Mouse (Mus musculus) MEL (cell line): ENCODE measurements around the gene Kif26b. TPM values are rescaled to one million over a fixed set of nuclear protein-coding genes. Genes with fewer than 3 reads are reported as not detected.
A peak's percentile ranks its signal among the peaks of the same experiment; 100 is the strongest.

Experiments used
- DNase-seq: peaks from one replicate; pipeline ENCODE4 v3.0.0; 2011; ENCODE audit warnings: low read depth, low spot score
- H3K27ac ChIP-seq: 2 replicates; pipeline ENCODE4 v1.5.1; 2012; ENCODE audit warnings: low read depth, mild to moderate bottlenecking, control low read depth, low read length, moderate library complexity; ENCODE audit not compliant: control insufficient read depth
- H3K27me3 ChIP-seq, 2 experiments: fragments of 150-350 bp in 1 of 2; sonication (generic) in 1 of 2; 2 replicates each; pipeline ENCODE4 v1.6.1; 2012; ENCODE audit warnings: low read length in 2 of 2, mild to moderate bottlenecking in 2 of 2, improper control_type of control experiment in 1 of 2, moderate library complexity in 1 of 2; ENCODE audit not compliant: insufficient read depth in 2 of 2, control insufficient read depth in 1 of 2
- H3K36me3 ChIP-seq, 2 experiments: 2 replicates each; pipeline ENCODE4 v1.6.1; 2012 to 2014; ENCODE audit warnings: low read length in 2 of 2, improper control_type of control experiment in 1 of 2, inconsistent platforms in 1 of 2, mild to moderate bottlenecking in 1 of 2; ENCODE audit not compliant: insufficient read depth in 2 of 2, control insufficient read depth in 1 of 2
- H3K4me1 ChIP-seq, 2 experiments: fragments of 150-350 bp in 1 of 2; sonication (generic) in 1 of 2; 2 replicates each; pipeline ENCODE4 v1.6.1; 2012; ENCODE audit warnings: low read length in 2 of 2, improper control_type of control experiment in 1 of 2, mild to moderate bottlenecking in 1 of 2; ENCODE audit not compliant: insufficient read depth in 2 of 2, control insufficient read depth in 1 of 2
- H3K4me3 ChIP-seq, 2 experiments: fragments of 150-350 bp in 1 of 2; sonication (generic) in 1 of 2; 2 replicates each; pipeline ENCODE4 v1.5.1; 2012; ENCODE audit warnings: low read depth in 2 of 2, low read length in 2 of 2, mild to moderate bottlenecking in 2 of 2, moderate library complexity in 2 of 2, control low read depth in 1 of 2, improper control_type of control experiment in 1 of 2; ENCODE audit not compliant: control insufficient read depth in 1 of 2, insufficient read depth in 1 of 2
- H3K79me2 ChIP-seq: 2 replicates; pipeline ENCODE4 v1.6.1; 2012; ENCODE audit warnings: mild to moderate bottlenecking, low read length, moderate library complexity; ENCODE audit not compliant: control insufficient read depth, poor library complexity, insufficient read depth
- H3K9ac ChIP-seq: 2 replicates; pipeline ENCODE4 v1.6.1; 2012; ENCODE audit warnings: low read depth, mild to moderate bottlenecking, control low read depth, low read length, moderate library complexity; ENCODE audit not compliant: control insufficient read depth, poor library complexity, severe bottlenecking
- H3K9me3 ChIP-seq: fragments of 150-350 bp; sonication (generic); replicated peaks from 2 replicates; pipeline ENCODE4 v1.6.1; 2012; ENCODE audit warnings: mild to moderate bottlenecking, low read length, improper control_type of control experiment, moderate library complexity; ENCODE audit not compliant: insufficient read depth
- CTCF ChIP-seq, 3 experiments: IDR thresholded peaks in 2 of 3; conservative IDR thresholded peaks in 1 of 3; 2 replicates each; pipeline ENCODE4 v1.5.1; 2011 to 2012; ENCODE audit warnings: low read length in 3 of 3, low read depth in 2 of 3, mild to moderate bottlenecking in 2 of 3, improper control_type of control experiment in 1 of 3, inconsistent platforms in 1 of 3, mixed read lengths in 1 of 3, moderate library complexity in 1 of 3; ENCODE audit not compliant: control insufficient read depth in 1 of 3, insufficient read depth in 1 of 3, poor library complexity in 1 of 3, severe bottlenecking in 1 of 3
- EP300 ChIP-seq, 2 experiments: IDR thresholded peaks; 2 replicates each; pipeline ENCODE4 v1.6.1; 2011; ENCODE audit warnings: improper control_type of control experiment in 2 of 2, low read length in 2 of 2, low read depth in 1 of 2, mild to moderate bottlenecking in 1 of 2
- MAFK ChIP-seq: IDR thresholded peaks from 2 replicates; pipeline ENCODE4 v1.6.1; 2011; ENCODE audit warnings: low read depth, mild to moderate bottlenecking, low read length, improper control_type of control experiment, borderline replicate concordance
- MAX ChIP-seq: IDR thresholded peaks from 2 replicates; pipeline ENCODE4 v1.6.1; 2011; ENCODE audit warnings: low read length, improper control_type of control experiment
- POLR2AphosphoS2 ChIP-seq: IDR thresholded peaks from 2 replicates; pipeline ENCODE4 v1.6.1; 2011; ENCODE audit warnings: low read length, improper control_type of control experiment
- RAD21 ChIP-seq: IDR thresholded peaks from 2 replicates; pipeline ENCODE4 v1.6.1; 2011; ENCODE audit warnings: mild to moderate bottlenecking, low read depth, low read length, improper control_type of control experiment
- SMC3 ChIP-seq: IDR thresholded peaks from 2 replicates; pipeline ENCODE4 v1.6.1; 2011; ENCODE audit warnings: low read depth, low read length, improper control_type of control experiment
- TAL1 ChIP-seq: IDR thresholded peaks from 2 replicates; pipeline ENCODE4 v1.6.1; 2012; ENCODE audit warnings: mild to moderate bottlenecking, inconsistent platforms, low read length, moderate library complexity, mixed read lengths
- ZC3H11A ChIP-seq: IDR thresholded peaks from 2 replicates; pipeline ENCODE4 v1.6.1; 2012; ENCODE audit warnings: low read depth, mild to moderate bottlenecking, inconsistent platforms, low read length, improper control_type of control experiment
- ZMIZ1 ChIP-seq: IDR thresholded peaks from 2 replicates; pipeline ENCODE4 v1.6.1; 2012; ENCODE audit warnings: low read depth, mild to moderate bottlenecking, inconsistent platforms, low read length, improper control_type of control experiment, moderate library complexity
- ZNF384 ChIP-seq: IDR thresholded peaks from 2 replicates; pipeline ENCODE4 v1.6.1; 2012; ENCODE audit warnings: low read depth, mild to moderate bottlenecking, inconsistent platforms, low read length, improper control_type of control experiment
- polyA plus RNA-seq, 2 experiments: library from polyadenylated mRNA; stranded (reverse) in 1 of 2; unstranded in 1 of 2; fragments of >175 nt in 1 of 2; fragments of >200 nt in 1 of 2; gene quantifications; 2 replicates each; pipeline versions ENCODE4 v1.2.1 to v1.2.4; 2012; ENCODE audit warnings: low replicate concordance in 2 of 2, low read depth in 1 of 2; ENCODE audit not compliant: insufficient read length in 2 of 2, insufficient read depth in 1 of 2, missing spikeins in 1 of 2
- total RNA-seq: library from RNA; depleted of rRNA; stranded (reverse); fragments of 300-350 nt; gene quantifications from 2 replicates; pipeline ENCODE4 v1.2.3, GENCODE M21; 2012

The Kif26b gene
- total and polyA plus RNA-seq, 3 experiments, result 0.08 to 0.50 TPM; not detected in 1

DNA sequence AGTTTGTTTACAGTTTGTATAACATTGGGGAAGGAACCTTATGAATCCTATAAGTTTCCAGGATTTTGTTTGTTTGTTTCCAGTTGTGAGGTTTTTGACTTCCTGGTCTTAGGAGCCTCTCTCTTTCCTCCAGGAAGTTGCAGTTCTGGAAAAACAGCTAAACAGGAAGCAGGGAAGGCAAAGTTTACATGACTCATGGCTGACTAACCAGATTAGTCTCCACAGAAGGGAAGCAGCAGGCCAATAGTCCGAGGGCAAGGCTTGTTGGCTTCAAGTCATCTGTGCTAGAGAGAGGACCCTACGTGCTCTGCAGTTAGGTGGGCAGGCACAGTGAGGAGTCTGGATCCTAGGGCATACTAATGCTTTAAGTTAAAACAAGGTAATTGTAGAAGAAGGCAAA is 36.4 kb upstream of the Kif26b start:
- DNase-seq, result peak; percentile 21
- peaks cover 0 to 4% of the 10 kb centered on the region in 2 experiments; a peak in 1 of 4 replicates for H3K4me1 ChIP-seq
- no peak overlapping the region for H3K9ac ChIP-seq
- no peaks in the 10 kb centered on the region for H3K27me3 ChIP-seq
- H3K27ac ChIP-seq, result no peak overlapping the region
- H3K4me3 ChIP-seq, result no peak overlapping the region
- H3K9me3 ChIP-seq, result no peaks in the 10 kb centered on the region
- TF ChIP-seq EP300 (IDR thresholded peaks at IDR 0.05; ENCODE audit: low read depth in 1 of 2, low read length in 2 of 2) (0 out of 4 replicates have a peak, but pooled peaks of 1 of the 2 experiments have one; percentile 24), ZNF384 (no peak), TAL1 (no peak)
- no peaks in the 10 kb centered on the region for H3K36me3 ChIP-seq
- no peaks in the 10 kb centered on the region for H3K79me2 ChIP-seq

DNA sequence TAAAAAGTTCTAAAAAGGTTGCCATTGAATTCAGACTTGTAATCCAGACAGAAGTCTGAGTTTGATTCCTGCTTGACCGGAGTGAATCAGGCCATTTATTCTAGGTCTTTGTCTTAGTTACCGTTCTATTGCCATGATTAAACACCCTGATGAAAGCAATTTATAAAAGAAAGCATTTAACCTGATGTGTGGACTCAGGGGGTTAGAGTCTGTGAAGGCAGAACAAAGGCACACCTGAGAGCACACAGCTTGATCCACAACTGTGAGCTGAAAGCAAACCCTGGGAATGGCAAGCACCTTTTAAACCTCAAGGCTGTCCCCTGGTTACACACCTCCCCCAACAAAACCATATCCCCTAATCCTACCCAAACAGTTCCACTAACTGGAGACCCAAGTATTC is 32.7 kb upstream of the Kif26b start:
- Histone ChIP-seq H3K27ac (no peak overlapping the region), H3K27me3 (no peaks in the 10 kb centered on the region), H3K36me3 (no peaks in the 10 kb centered on the region)
- no peak for DNase-seq
- no peak for TF ChIP-seq MAX
- TF ChIP-seq, all 39 proteins: peak for 0
- no peaks in the 10 kb centered on the region for H3K9me3 ChIP-seq
- no peak overlapping the region for H3K4me3 ChIP-seq
- no peak overlapping the region for H3K9ac ChIP-seq
- peaks cover 0 to 4% of the 10 kb centered on the region in 2 experiments; a peak in 1 of 4 replicates for H3K4me1 ChIP-seq
- no peaks in the 10 kb centered on the region for H3K79me2 ChIP-seq

DNA sequence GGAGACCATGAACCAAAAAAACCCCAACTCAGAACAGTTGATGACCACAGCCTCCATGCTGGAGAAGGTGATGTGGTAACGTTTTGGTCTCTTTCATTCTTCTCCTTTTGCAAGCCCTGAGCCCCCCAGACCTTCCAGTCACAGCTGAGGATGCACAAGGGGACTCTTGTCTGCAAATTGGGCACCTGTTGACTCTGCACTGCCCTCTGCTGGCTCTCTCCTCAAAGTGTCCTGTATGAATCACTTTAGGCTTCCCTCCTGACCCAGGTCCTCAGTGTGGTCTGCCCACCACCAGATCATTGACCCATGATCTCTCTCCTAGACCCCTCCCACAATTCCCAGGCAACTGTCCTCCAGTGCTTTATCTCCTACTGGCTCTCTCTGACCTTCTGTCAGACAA is 32.1 kb upstream of the Kif26b start:
- no peaks in the 10 kb centered on the region for H3K27me3 ChIP-seq
- H3K4me3 ChIP-seq, result no peak overlapping the region
- H3K27ac ChIP-seq, result no peak overlapping the region
- no peaks in the 10 kb centered on the region for H3K79me2 ChIP-seq
- peaks cover 0 to 4% of the 10 kb centered on the region in 2 experiments; a peak in 1 of 4 replicates for H3K4me1 ChIP-seq
- H3K9ac ChIP-seq, result no peak overlapping the region
- H3K9me3 ChIP-seq, result no peaks in the 10 kb centered on the region
- no peaks in the 10 kb centered on the region for H3K36me3 ChIP-seq
- peak; percentile 64 for DNase-seq
- no peak for TF ChIP-seq POLR2AphosphoS2
- TF ChIP-seq MAFK, result no peak
- no peak for TF ChIP-seq TAL1
- 0 out of 2 replicates have a peak, but pooled peaks have one; percentile 40 for TF ChIP-seq ZC3H11A
- no peak for TF ChIP-seq MAX
- no peak for TF ChIP-seq ZMIZ1
- TF ChIP-seq CTCF (IDR thresholded peaks at IDR 0.05 in 2 of 3, conservative IDR thresholded peaks at IDR 0.05 in 1 of 3; ENCODE audit: control insufficient read depth in 1 of 3, insufficient read depth in 1 of 3, low read depth in 2 of 3, low read length in 3 of 3, poor library complexity in 1 of 3, severe bottlenecking in 1 of 3), result peak; percentile 71 to 73 (median 72)
- TF ChIP-seq RAD21, result peak; percentile 56
- TF ChIP-seq SMC3, result peak; percentile 78
